Mouse (Mus musculus): ENCODE measurements around the gene Adh6a. TPM values are rescaled to one million over a fixed set of nuclear protein-coding genes. Genes with fewer than 3 reads are reported as not detected.
"Not testable (repeated sequence)": the region's sequence is repeated elsewhere in the genome, so short reads cannot be mapped to it uniquely, and the experiment has no call there.

Gene Adh6a
- total RNA-seq, 2 experiments from 2014 or later: 0.21 TPM; not detected in 1

GRCm38 (mm10) chr3:138325001-138325400, 11.9 kb downstream of the Adh6a start:
- no peak for DNase-seq

- DNase-seq: no peak
These were observed 12.4 kb downstream of the Adh6a start for GRCm38 (mm10) chr3:138325466-138325865.

GRCm38 (mm10) chr3:138333910-138334309, 20.8 kb downstream of the Adh6a start:
- no peak for DNase-seq

- no peak for DNase-seq
These were observed 21.2 kb downstream of the Adh6a start for GRCm38 (mm10) chr3:138334320-138334719.

GRCm38 (mm10) chr3:138335566-138335965, 22.5 kb downstream of the Adh6a start:
- DNase-seq: no peak

GRCm38 (mm10) chr3:138336104-138336754, 23.1 kb downstream of the Adh6a start:
- DNase-seq: no peak

GRCm38 (mm10) chr3:138341471-138341870, 28.4 kb downstream of the Adh6a start, which contains the start of gene Adh6b:
Gene Adh6b, plus strand, starts transcription at chr3:138341775.
- no peak for DNase-seq

GRCm38 (mm10) chr3:138347041-138347440, 34.0 kb downstream of the Adh6a start:
- DNase-seq: no peak

- DNase-seq: no peak
These were observed 39.1 kb downstream of the Adh6a start for GRCm38 (mm10) chr3:138352012-138352809.

GRCm38 (mm10) chr3:138358856-138359255, 45.8 kb downstream of the Adh6a start:
- DNase-seq: no peak

- no peak for DNase-seq
These were observed 47.6 kb downstream of the Adh6a start for GRCm38 (mm10) chr3:138360721-138361120.

GRCm38 (mm10) chr3:138362920-138363319, 49.8 kb downstream of the Adh6a start:
- DNase-seq: no peak

GRCm38 (mm10) chr3:138366181-138366580, 53.1 kb downstream of the Adh6a start:
- DNase-seq: peak; percentile 18

- no peak for DNase-seq
These were observed 56.5 kb downstream of the Adh6a start for GRCm38 (mm10) chr3:138369546-138369945.

- not testable (repeated sequence) for DNase-seq
These were observed 57.2 kb downstream of the Adh6a start for GRCm38 (mm10) chr3:138370289-138370688.

- DNase-seq: peak; percentile 59
These were observed 60.8 kb downstream of the Adh6a start for GRCm38 (mm10) chr3:138373920-138374319.

GRCm38 (mm10) chr3:138375148-138375547, 62.1 kb downstream of the Adh6a start:
- peak; percentile 40 for DNase-seq

Other genes starting within 250 kb of the Adh6a start
- 10 to 100 TPM in 1 of 2 experiments, 1 to 10 TPM in 1; 2.5 to 11.6 TPM for gene 1110002E22Rik, start 248.2 kb upstream of the Adh6a start, total RNA-seq (2021)
- gene Gm5105, start 245.9 kb upstream of the Adh6a start, total RNA-seq (2021): under 1 TPM in 1 of 2 experiments, not detected in 1; 0.33 TPM
- gene Trmt10a, start 169.8 kb upstream of the Adh6a start, total RNA-seq (2021): 10 to 100 TPM in 1 of 2 experiments, 1 to 10 TPM in 1; 8.2 to 10.9 TPM
- 10 to 100 TPM; 16.3 to 30.1 TPM for gene Mttp, start 168.3 kb upstream of the Adh6a start, total RNA-seq (2021)
- not detected for gene 4930579F01Rik, start 119.5 kb upstream of the Adh6a start, total RNA-seq (2021)
- 10 to 100 TPM; 10.8 to 23.5 TPM for gene Adh7, start 95.5 kb upstream of the Adh6a start, total RNA-seq (2021)
- 1,000 to 10,000 TPM; 2,760 to 3,266 TPM for gene Adh1, start 52.3 kb upstream of the Adh6a start, total RNA-seq (2021)
- gene Adh6b, start 28.5 kb downstream of the Adh6a start, total RNA-seq (2021): 1 to 10 TPM; 1.1 to 1.2 TPM
- 1 to 10 TPM; 3.6 to 4.4 TPM for gene Adh4, start 102.2 kb downstream of the Adh6a start, total RNA-seq (2021)
- gene Adh5, start 129.8 kb downstream of the Adh6a start, total RNA-seq (2021): 100 to 1,000 TPM; 209 TPM
- gene Metap1, start 176.2 kb downstream of the Adh6a start, total RNA-seq (2021): 10 to 100 TPM; 47.0 to 50.4 TPM
- 100 to 1,000 TPM; 152 to 172 TPM for gene Eif4e, start 212.9 kb downstream of the Adh6a start, total RNA-seq (2021)